Mouse (Mus musculus): ENCODE measurements at regions not wholly inside any gene's neighbourhood (a gene's known extent, or its start where the extent isn't known, plus 50 kb on each side); places are given as distances from the start of the nearest gene placed in this dataset.
"Not testable (repeated sequence)": the region's sequence is repeated elsewhere in the genome, so short reads cannot be mapped to it uniquely, and the experiment has no call there.

GRCm38 (mm10) chr16:86475145-86475544 lies 573.5 kb upstream of the Adamts5 start:
- no peak overlapping the region for H3K27ac ChIP-seq (ENCODE audit: insufficient read depth, low read length)
- H3K4me3 ChIP-seq (ENCODE audit: extremely low read depth, insufficient read depth, insufficient read length) = no peak overlapping the region
- H3K36me3 ChIP-seq (ENCODE audit: control insufficient read depth, insufficient read depth, low read length) = no peaks in the 10 kb centered on the region
- H3K4me1 ChIP-seq (ENCODE audit: control insufficient read depth, insufficient read depth, insufficient read length) = no peaks in the 10 kb centered on the region
- no peak for DNase-seq (ENCODE audit: low read depth in 1 of 2, low spot score in 2 of 2)
- TF ChIP-seq POLR2A (IDR thresholded peaks at IDR 0.05; ENCODE audit: low read depth, low read length) = no peak
- no peak for TF ChIP-seq CTCF (IDR thresholded peaks at IDR 0.05; ENCODE audit: extremely low read depth, insufficient read depth, insufficient read length, insufficient replicate concordance)
- H3K27me3 ChIP-seq (ENCODE audit: control insufficient read depth, insufficient read depth, low read length) = no peaks in the 10 kb centered on the region
- 64% methylated on average over 1 of the region's 1 CpGs for WGBS

- no peaks in the 10 kb centered on the region for H3K27me3 ChIP-seq (ENCODE audit: control insufficient read depth, insufficient read depth, low read length)
- no peak overlapping the region for H3K4me3 ChIP-seq (ENCODE audit: extremely low read depth, insufficient read depth, insufficient read length)
- TF ChIP-seq CTCF (IDR thresholded peaks at IDR 0.05; ENCODE audit: extremely low read depth, insufficient read depth, insufficient read length, insufficient replicate concordance) (no peak), POLR2A (IDR thresholded peaks at IDR 0.05; ENCODE audit: low read depth, low read length) (no peak)
- no peaks in the 10 kb centered on the region for H3K4me1 ChIP-seq (ENCODE audit: control insufficient read depth, insufficient read depth, insufficient read length)
- H3K27ac ChIP-seq (ENCODE audit: insufficient read depth, low read length) = no peak overlapping the region
- no peaks in the 10 kb centered on the region for H3K36me3 ChIP-seq (ENCODE audit: control insufficient read depth, insufficient read depth, low read length)
- DNase-seq (ENCODE audit: low read depth in 1 of 2, low spot score in 2 of 2) = no peak
- 68% methylated on average over 4 of the region's 4 CpGs for WGBS
These were observed 571.6 kb upstream of the Adamts5 start for GRCm38 (mm10) chr16:86473059-86473740.

GRCm38 (mm10) chr16:86461073-86461472 lies 559.4 kb upstream of the Adamts5 start:
- no peak for TF ChIP-seq CTCF (IDR thresholded peaks at IDR 0.05; ENCODE audit: extremely low read depth, insufficient read depth, insufficient read length, insufficient replicate concordance)
- no peak for TF ChIP-seq POLR2A (IDR thresholded peaks at IDR 0.05; ENCODE audit: low read depth, low read length)
- DNase-seq (ENCODE audit: low read depth in 1 of 2, low spot score in 2 of 2) = no peak
- Histone ChIP-seq H3K36me3 (ENCODE audit: control insufficient read depth, insufficient read depth, low read length) (no peaks in the 10 kb centered on the region), H3K27me3 (ENCODE audit: control insufficient read depth, insufficient read depth, low read length) (no peaks in the 10 kb centered on the region), H3K27ac (ENCODE audit: insufficient read depth, low read length) (no peak overlapping the region), H3K4me3 (ENCODE audit: extremely low read depth, insufficient read depth, insufficient read length) (no peak overlapping the region), H3K4me1 (ENCODE audit: control insufficient read depth, insufficient read depth, insufficient read length) (no peaks in the 10 kb centered on the region)
- WGBS = 85% methylated on average over 9 of the region's 9 CpGs

GRCm38 (mm10) chr16:86456649-86457048 lies 555.0 kb upstream of the Adamts5 start:
- H3K4me1 ChIP-seq (ENCODE audit: control insufficient read depth, insufficient read depth, insufficient read length) = no peaks in the 10 kb centered on the region
- H3K27me3 ChIP-seq (ENCODE audit: control insufficient read depth, insufficient read depth, low read length) = no peaks in the 10 kb centered on the region
- no peak overlapping the region for H3K27ac ChIP-seq (ENCODE audit: insufficient read depth, low read length)
- no peak for DNase-seq (ENCODE audit: low read depth in 1 of 2, low spot score in 2 of 2)
- no peak overlapping the region for H3K4me3 ChIP-seq (ENCODE audit: extremely low read depth, insufficient read depth, insufficient read length)
- no peaks in the 10 kb centered on the region for H3K36me3 ChIP-seq (ENCODE audit: control insufficient read depth, insufficient read depth, low read length)
- 63% methylated on average over 3 of the region's 3 CpGs for WGBS
- TF ChIP-seq POLR2A (IDR thresholded peaks at IDR 0.05; ENCODE audit: low read depth, low read length) = no peak
- no peak for TF ChIP-seq CTCF (IDR thresholded peaks at IDR 0.05; ENCODE audit: extremely low read depth, insufficient read depth, insufficient read length, insufficient replicate concordance)

- Histone ChIP-seq H3K27ac (ENCODE audit: insufficient read depth, low read length) (no peak overlapping the region), H3K4me3 (ENCODE audit: extremely low read depth, insufficient read depth, insufficient read length) (no peak overlapping the region), H3K36me3 (ENCODE audit: control insufficient read depth, insufficient read depth, low read length) (no peaks in the 10 kb centered on the region), H3K27me3 (ENCODE audit: control insufficient read depth, insufficient read depth, low read length) (no peaks in the 10 kb centered on the region), H3K4me1 (ENCODE audit: control insufficient read depth, insufficient read depth, insufficient read length) (no peaks in the 10 kb centered on the region)
- WGBS = 58% methylated on average over 3 of the region's 3 CpGs
- no peak for DNase-seq (ENCODE audit: low read depth in 1 of 2, low spot score in 2 of 2)
- TF ChIP-seq CTCF (IDR thresholded peaks at IDR 0.05; ENCODE audit: extremely low read depth, insufficient read depth, insufficient read length, insufficient replicate concordance) (no peak), POLR2A (IDR thresholded peaks at IDR 0.05; ENCODE audit: low read depth, low read length) (no peak)
These were observed 553.2 kb upstream of the Adamts5 start for GRCm38 (mm10) chr16:86454810-86455209.

- Histone ChIP-seq H3K4me1 (ENCODE audit: control insufficient read depth, insufficient read depth, insufficient read length) (no peaks in the 10 kb centered on the region), H3K4me3 (ENCODE audit: extremely low read depth, insufficient read depth, insufficient read length) (no peak overlapping the region), H3K27me3 (ENCODE audit: control insufficient read depth, insufficient read depth, low read length) (no peaks in the 10 kb centered on the region), H3K27ac (ENCODE audit: insufficient read depth, low read length) (no peak overlapping the region), H3K36me3 (ENCODE audit: control insufficient read depth, insufficient read depth, low read length) (no peaks in the 10 kb centered on the region)
- no peak for DNase-seq (ENCODE audit: low read depth in 1 of 2, low spot score in 2 of 2)
- TF ChIP-seq POLR2A (IDR thresholded peaks at IDR 0.05; ENCODE audit: low read depth, low read length) (no peak), CTCF (IDR thresholded peaks at IDR 0.05; ENCODE audit: extremely low read depth, insufficient read depth, insufficient read length, insufficient replicate concordance) (no peak)
These were observed 552.4 kb upstream of the Adamts5 start for GRCm38 (mm10) chr16:86454031-86454430.

- TF ChIP-seq POLR2A (IDR thresholded peaks at IDR 0.05; ENCODE audit: low read depth, low read length) = no peak
- no peak for TF ChIP-seq CTCF (IDR thresholded peaks at IDR 0.05; ENCODE audit: extremely low read depth, insufficient read depth, insufficient read length, insufficient replicate concordance)
- no peak overlapping the region for H3K27ac ChIP-seq (ENCODE audit: insufficient read depth, low read length)
- no peak for DNase-seq (ENCODE audit: low read depth in 1 of 2, low spot score in 2 of 2)
- H3K4me3 ChIP-seq (ENCODE audit: extremely low read depth, insufficient read depth, insufficient read length) = no peak overlapping the region
- no peaks in the 10 kb centered on the region for H3K27me3 ChIP-seq (ENCODE audit: control insufficient read depth, insufficient read depth, low read length)
- H3K36me3 ChIP-seq (ENCODE audit: control insufficient read depth, insufficient read depth, low read length) = no peaks in the 10 kb centered on the region
- 26% methylated on average over 1 of the region's 1 CpGs for WGBS
- H3K4me1 ChIP-seq (ENCODE audit: control insufficient read depth, insufficient read depth, insufficient read length) = no peaks in the 10 kb centered on the region
These were observed 547.0 kb upstream of the Adamts5 start for GRCm38 (mm10) chr16:86448478-86449160.

GRCm38 (mm10) chr16:86419458-86419857 lies 517.8 kb upstream of the Adamts5 start:
- not testable (repeated sequence) for H3K36me3 ChIP-seq (ENCODE audit: control insufficient read depth, insufficient read depth, low read length); H3K4me1 ChIP-seq (ENCODE audit: control insufficient read depth, insufficient read depth, insufficient read length); H3K27ac ChIP-seq (ENCODE audit: insufficient read depth, low read length); H3K4me3 ChIP-seq (ENCODE audit: extremely low read depth, insufficient read depth, insufficient read length); DNase-seq (ENCODE audit: low read depth in 1 of 2, low spot score in 2 of 2); H3K27me3 ChIP-seq (ENCODE audit: control insufficient read depth, insufficient read depth, low read length)
- 21% methylated on average over 5 of the region's 5 CpGs for WGBS

Data from spleen, adult 2 months (tissue).